Mouse (Mus musculus) liver (tissue): Measurements from ENCODE around the gene Srgap1.

Experiments
- DNase-seq: peaks from one replicate; pipeline ENCODE4 v3.0.0-alpha.2; 2020; ENCODE audit warnings: mixed read lengths

Srgap1 gene

DNA sequence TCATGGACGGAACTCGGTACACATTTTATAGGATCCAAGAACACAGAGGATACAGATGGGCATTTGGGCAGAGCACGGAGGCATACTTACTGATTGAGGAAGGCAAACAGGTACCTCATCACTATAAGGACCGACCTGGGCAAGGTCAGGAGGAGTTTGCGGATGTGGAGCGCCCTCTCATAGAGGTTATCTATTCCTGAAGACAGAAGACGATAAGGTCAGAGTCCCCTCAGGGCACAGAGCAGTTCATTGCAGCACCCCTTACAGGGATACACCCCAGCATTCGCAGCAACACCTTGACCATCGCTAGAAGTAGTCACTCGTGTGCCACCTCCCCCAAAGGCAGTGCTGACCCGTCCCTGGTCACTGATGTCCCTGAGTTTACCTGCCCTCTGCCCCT is 239.3 kb downstream of the Srgap1 start:
- DNase-seq = no peak

DNA sequence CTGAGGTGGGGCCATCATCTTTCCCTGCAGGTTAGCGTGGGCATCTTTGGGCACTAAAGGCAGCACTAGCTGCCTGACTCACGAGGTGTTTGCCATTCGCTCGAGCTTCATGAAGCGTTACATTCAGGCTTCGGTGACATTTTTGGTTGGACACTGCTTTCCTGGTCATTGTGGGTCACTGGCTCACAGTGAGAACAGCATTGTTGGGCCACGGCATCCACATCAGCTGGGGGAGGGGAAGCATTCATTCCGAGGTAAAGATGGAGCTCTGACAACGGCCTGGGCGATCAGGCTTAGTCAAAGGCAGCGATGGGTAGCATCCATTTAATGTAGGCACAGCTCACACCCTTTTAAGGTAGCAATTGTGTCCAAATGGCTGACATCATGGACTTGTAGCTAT is 240.3 kb downstream of the Srgap1 start:
- DNase-seq = no peak

GRCm38 (mm10) chr10:121805933-121806341 is 241.2 kb downstream of the Srgap1 start:
- no peak for DNase-seq

- no peak for DNase-seq
These were observed 242.6 kb downstream of the Srgap1 start for GRCm38 (mm10) chr10:121804551-121804950.

GRCm38 (mm10) chr10:121800041-121800440 is 247.1 kb downstream of the Srgap1 start:
- DNase-seq = no peak

DNA sequence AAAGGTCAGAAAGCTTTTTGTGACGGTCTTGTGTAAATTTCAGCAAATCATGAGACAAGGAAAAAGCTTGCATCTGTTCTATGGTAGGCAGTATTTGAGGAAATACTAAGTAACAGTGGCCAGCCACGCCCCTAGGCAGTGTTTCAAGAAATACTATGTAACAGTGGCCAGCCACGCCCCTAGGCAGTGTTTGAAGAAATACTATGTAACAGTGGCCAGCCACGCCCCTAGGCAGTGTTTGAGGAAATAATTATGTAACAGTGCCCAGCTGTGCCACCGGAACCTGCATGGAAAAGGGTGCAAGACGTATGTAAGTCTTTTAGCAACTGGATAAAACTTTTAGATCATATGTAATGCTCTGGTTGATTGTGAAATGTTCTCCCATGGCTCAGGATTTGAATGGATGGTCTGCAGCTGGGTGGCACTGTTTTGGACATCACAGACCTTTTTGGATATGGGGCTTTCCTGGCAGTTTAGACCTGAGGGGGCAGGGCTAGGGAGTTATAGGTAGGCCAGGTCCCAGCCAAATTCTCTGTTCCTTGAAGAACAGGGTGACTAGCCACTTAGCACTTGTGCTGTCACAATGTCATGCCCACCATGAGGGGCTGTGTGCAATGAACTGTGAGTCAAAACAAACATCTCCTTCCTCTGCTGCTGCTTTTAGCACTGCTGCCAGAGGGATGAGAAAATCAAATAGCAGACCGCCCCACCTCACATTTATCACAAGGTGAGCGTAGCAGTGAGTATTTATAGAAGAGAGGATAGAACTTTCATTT is 250.9 kb downstream of the Srgap1 start:
- peak; percentile 49 for DNase-seq

- DNase-seq = no peak
These were observed 252.6 kb downstream of the Srgap1 start for GRCm38 (mm10) chr10:121794486-121794885.

DNA sequence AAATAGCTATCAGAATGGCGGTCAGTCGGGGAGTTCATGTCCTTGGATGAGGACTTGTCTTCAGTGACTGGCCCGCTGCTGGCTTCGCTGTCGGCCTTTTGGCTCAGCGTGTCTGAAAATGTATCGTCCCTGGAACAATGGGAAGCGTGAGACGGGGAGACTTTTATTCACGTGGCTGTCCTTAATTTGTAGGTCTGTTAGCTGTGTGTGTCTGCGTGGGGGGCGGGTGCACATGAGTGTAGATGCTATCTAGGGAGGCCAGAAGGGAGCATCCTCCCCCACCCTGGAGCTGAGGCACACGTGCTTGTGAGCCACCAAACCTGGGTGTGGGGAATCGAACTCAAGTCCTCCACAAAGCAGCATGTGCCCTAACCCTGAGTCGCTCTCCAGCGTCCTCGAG is 254.5 kb downstream of the Srgap1 start:
- DNase-seq = no peak

- no peak for DNase-seq
These were observed 257.0 kb downstream of the Srgap1 start for GRCm38 (mm10) chr10:121790078-121790477.

GRCm38 (mm10) chr10:121788536-121788935 is 258.6 kb downstream of the Srgap1 start:
- no peak for DNase-seq

GRCm38 (mm10) chr10:121781159-121781558 is 266.0 kb downstream of the Srgap1 start:
- no peak for DNase-seq

GRCm38 (mm10) chr10:121775990-121776389 is 271.1 kb downstream of the Srgap1 start:
- no peak for DNase-seq

DNA sequence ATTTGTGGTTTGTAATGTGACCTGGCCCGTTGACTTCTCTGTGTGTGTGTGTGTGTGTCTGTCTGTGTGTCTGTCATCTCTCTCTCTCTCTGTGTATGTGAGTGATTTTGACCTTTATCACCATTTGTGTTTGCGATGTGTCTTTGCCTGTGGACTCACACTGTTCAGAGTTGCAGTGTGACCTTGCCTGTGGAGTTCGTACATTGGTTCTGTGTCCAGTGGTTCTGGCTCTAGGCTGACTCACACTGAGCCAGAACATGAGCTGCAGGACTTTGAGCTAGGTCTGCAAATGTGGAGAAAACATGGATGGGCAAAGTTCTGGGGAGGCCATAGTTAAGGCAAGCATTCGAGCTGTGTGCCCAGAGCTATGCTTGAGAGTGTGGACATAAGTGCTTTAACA is 273.3 kb downstream of the Srgap1 start:
- DNase-seq = no peak

DNA sequence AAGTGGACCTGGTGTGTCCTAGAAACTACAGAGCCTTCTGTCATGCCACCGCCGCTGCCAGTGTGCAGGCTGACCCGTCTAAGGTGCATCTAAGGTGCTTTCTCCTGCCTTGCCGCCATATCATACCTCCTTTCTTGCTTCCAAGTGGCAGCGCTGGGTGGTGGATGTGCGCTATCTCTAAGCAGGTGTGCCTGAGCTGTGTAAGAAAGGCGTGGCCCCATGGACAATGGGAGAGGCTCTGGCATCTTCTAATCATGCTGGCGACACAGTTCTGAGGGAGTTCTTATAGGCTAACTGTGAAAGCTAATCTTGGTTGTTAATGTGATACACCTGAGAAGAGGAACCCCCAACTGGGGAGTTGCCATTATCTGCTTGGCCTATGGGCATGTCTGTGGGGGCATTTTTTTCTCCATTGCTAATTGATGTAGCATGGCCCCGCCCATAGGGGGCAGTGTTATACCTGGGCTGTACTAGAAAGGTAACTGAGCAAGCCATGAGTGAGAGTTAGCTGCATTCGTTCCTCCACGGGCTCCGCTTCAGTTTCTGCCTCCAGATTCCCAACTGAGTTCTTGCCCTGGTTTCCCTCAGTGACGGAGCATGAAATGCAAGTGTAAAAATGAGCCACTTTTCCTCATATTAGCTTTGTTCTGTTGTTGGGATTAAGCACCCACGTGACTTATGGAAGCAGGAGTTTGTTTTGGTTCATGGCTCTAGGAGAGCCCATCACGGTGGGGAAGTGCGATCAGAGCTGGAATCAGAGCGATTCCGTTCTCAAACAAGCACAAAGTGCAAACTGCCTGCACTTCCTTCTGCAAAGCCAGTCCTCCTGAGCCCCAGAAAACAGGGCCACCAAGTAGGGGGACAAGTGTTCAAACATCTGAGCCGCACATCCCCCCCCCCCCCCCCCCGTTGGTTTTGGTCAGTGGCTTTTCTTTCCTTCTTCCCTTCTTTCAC is 276.2 kb downstream of the Srgap1 start:
- DNase-seq = peak; percentile 46

GRCm38 (mm10) chr10:121769711-121770110 is 277.4 kb downstream of the Srgap1 start:
- DNase-seq = no peak

DNA sequence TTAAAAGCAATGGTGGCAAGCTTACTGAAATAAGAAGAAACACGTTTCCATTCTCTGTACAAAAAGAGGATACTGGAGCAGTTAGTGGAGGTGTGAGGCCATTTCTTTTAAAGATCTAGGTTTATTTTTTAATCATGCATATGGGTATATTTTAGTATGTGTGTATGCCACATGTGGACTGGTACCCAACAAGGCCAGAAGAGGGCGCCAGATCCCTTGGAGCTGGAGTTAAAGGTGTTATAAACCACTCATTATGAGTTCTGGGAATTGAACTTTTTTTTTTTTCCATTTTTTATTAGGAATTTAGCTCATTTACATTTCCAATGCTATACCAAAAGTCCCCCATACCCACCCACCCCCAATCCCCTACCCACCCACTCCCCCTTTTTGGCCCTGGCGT is 279.8 kb downstream of the Srgap1 start:
- peak; percentile 31 for DNase-seq

GRCm38 (mm10) chr10:121765174-121766057 is 281.7 kb downstream of the Srgap1 start:
- DNase-seq = no peak

DNA sequence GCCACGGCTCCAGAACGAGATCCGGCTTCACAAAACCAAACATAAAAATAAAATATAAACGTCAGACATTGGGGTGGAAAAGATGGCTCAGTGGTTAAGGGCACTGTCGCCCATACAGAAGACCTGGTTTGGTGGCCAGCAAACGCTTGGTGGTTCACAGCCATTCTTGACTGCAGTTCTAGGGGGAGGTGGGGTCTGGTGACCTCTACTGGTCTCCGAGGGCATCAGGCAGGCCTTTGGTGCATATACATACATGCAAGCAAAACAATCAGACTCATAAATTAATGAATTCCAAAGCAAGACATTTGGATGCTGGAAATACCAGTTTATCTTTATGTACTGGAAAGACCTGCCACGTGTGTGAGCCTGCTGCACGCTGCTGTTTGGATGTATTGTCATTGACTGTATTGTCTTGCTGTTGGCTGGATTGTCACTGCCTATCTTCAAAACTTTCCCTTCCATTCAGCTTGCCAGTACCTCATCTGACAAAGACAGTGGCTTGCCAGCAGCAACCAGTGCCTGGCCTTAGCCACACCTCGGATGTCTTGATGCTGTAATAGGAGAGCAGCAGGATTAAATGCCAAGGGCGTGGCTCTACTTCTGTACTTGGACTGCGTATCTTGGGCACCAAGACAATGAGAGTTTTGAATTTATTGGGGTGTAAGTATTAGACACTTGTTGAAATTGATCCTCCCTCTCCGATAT is 282.5 kb downstream of the Srgap1 start:
- DNase-seq = no peak

DNA sequence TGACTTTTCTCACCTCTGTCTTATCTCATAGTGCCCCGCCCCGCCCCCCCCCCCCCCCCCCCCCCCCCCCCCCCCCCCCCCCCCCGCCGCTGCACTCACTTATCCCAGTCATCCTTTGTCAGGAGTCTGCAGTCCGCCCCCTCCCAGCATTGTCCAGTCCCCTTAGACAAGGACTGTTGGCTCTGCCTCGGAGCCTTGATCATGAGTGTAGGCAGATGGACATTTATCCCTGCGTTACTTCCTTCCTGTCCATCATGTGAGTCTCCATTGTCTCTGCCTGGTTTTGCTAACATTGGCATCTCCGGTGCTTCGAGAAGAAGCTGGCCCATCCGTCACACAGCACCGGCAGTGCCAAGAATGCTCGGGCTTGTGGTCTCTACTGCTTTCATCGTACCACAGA is 283.9 kb downstream of the Srgap1 start:
- DNase-seq = no peak

GRCm38 (mm10) chr10:121762141-121762540 is 285.0 kb downstream of the Srgap1 start:
- no peak for DNase-seq

- no peak for DNase-seq
These were observed 288.0 kb downstream of the Srgap1 start for GRCm38 (mm10) chr10:121759095-121759494.

GRCm38 (mm10) chr10:121756677-121757076 is 290.4 kb downstream of the Srgap1 start:
- no peak for DNase-seq
